Comparison of ENCODE assay signal across 14 mouse cellular contexts in the genomic region with DNA sequence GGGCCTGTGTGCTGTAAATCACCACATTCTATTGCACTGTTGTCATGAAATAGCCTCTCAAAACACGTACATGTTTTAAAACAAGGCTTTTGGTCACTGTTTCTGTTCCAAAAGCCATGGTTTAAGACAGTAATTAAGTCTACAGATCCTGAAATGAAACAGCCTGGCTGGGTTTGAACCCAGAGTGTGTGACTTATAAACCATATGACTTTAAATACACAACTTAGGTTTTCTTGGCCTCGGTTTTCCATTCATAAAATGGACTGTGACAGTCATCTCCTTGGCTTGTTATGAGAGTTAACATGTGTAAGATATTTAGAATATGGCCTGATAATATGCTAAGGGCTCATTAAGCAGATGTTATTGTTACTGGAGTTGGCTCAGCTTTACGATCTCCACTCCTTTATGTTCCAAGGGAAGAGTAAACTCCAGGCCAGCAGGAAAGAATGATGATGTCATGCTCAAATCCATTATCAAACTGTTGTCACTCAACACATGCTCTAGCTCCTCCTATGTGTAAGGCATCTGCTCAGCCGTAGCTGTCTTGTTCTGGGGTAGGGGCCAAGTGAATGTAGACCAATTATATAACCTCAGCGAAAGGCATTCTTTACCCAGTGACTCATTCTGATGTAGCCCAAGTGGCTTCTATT.
DNase-seq lines count a peak whose midpoint lies in the region; ATAC-seq and TF ChIP-seq lines count a peak whose summit lies in the region.
"Had no signal": no experiment of that assay in that cellular context is flagged by ENCODE, and none has a peak within 500 bp of the region (broad histone marks: within the 10 kb centered on the region; RNA-seq: fewer than 3 reads in every experiment).

No protein-coding gene starts in this region.

- H3K9ac ChIP-seq in kidney, embryonic 14.5 days (ENCODE audit: low read depth, low read length), result no peak overlapping the region
- no peak overlapping the region for H3K9ac ChIP-seq in kidney, embryonic 15.5 days
- no peak overlapping the region for H3K9ac ChIP-seq in heart, embryonic 15.5 days
- H3K9ac ChIP-seq: hindbrain, embryonic 12.5 days had no signal

- H3K4me1 ChIP-seq in kidney, embryonic 14.5 days (ENCODE audit: control insufficient read depth, insufficient read depth, low read length), result no peaks in the 10 kb centered on the region
- no peaks in the 10 kb centered on the region for H3K4me1 ChIP-seq in kidney, embryonic 15.5 days
- peaks cover 3% of the 10 kb centered on the region for H3K4me1 ChIP-seq in embryonic fibroblast, embryonic 13.5 days (ENCODE audit: control insufficient read depth, insufficient read depth, low read length)
- 0 out of 2 replicates have a peak, but pooled peaks cover 6% of the 10 kb centered on the region for H3K4me1 ChIP-seq in heart, embryonic 15.5 days (replicated peaks)

- no peaks in the 10 kb centered on the region for H3K9me3 ChIP-seq in kidney, embryonic 14.5 days (ENCODE audit: control insufficient read depth, low read length)
- H3K9me3 ChIP-seq in kidney, embryonic 15.5 days (replicated peaks), result no peaks in the 10 kb centered on the region
- no peaks in the 10 kb centered on the region for H3K9me3 ChIP-seq in heart, embryonic 15.5 days (replicated peaks)
- H3K9me3 ChIP-seq: hindbrain, embryonic 12.5 days had no signal

- H3K36me3 ChIP-seq in kidney, embryonic 14.5 days (ENCODE audit: control insufficient read depth, insufficient read depth, low read length), result no peaks in the 10 kb centered on the region
- H3K36me3 ChIP-seq in kidney, embryonic 15.5 days, result no peaks in the 10 kb centered on the region
- no peaks in the 10 kb centered on the region for H3K36me3 ChIP-seq in heart, embryonic 15.5 days
- H3K36me3 ChIP-seq: hindbrain, embryonic 12.5 days had no signal

- 65% methylated on average over 5 of the region's 5 CpGs for WGBS in kidney, embryonic 14.5 days
- 60% methylated on average over 5 of the region's 5 CpGs for WGBS in kidney, embryonic 15.5 days
- 31% methylated on average over 5 of the region's 5 CpGs for WGBS in heart, embryonic 15.5 days

- H3K27me3 ChIP-seq in kidney, embryonic 14.5 days (ENCODE audit: control insufficient read depth, insufficient read depth, low read length), result no peaks in the 10 kb centered on the region
- no peaks in the 10 kb centered on the region for H3K27me3 ChIP-seq in kidney, embryonic 15.5 days
- H3K27me3 ChIP-seq in heart, embryonic 15.5 days, result no peaks in the 10 kb centered on the region
- H3K27me3 ChIP-seq: hindbrain, embryonic 12.5 days had no signal

- DNase-seq in lung, postnatal 36 days, result peak; percentile 5
- DNase-seq in left cerebral cortex, adult 11 months (ENCODE audit: low spot score), result no peak
- DNase-seq in layer of hippocampus, postnatal 36 days, result no peak
- DNase-seq in kidney, adult 9 months, result no peak
- DNase-seq: adrenal gland, postnatal 36 days; cerebellum, adult 2 months; kidney, postnatal 25 days; thymus, adult 2 months had no signal

- peak; percentile 46; the same call in 1 of the 2 replicates for ATAC-seq in kidney, embryonic 14.5 days (ENCODE audit: low FRiP score, low TSS enrichment)
- ATAC-seq in kidney, embryonic 15.5 days (replicated peaks; ENCODE audit: low FRiP score), result no peak
- ATAC-seq in heart, embryonic 15.5 days (replicated peaks; ENCODE audit: insufficient number of reproducible peaks, insufficient read depth, low FRiP score, low read depth), result peak; percentile 90

- H3K27ac ChIP-seq in kidney, embryonic 14.5 days (ENCODE audit: low read depth, low read length), result no peak overlapping the region
- H3K27ac ChIP-seq in kidney, embryonic 15.5 days, result no peak overlapping the region
- peak overlapping the region; percentile 43 for H3K27ac ChIP-seq in embryonic fibroblast, embryonic 13.5 days (ENCODE audit: insufficient read depth, low read length)
- H3K27ac ChIP-seq in heart, embryonic 15.5 days, result peak overlapping the region; percentile 58
- H3K27ac ChIP-seq: hindbrain, embryonic 12.5 days; macrophage had no signal

- TF ChIP-seq CTCF in embryonic fibroblast, embryonic 13.5 days (IDR thresholded peaks at IDR 0.05; ENCODE audit: borderline replicate concordance, insufficient read depth, low read length), result no peak

- H3K4me2 ChIP-seq in kidney, embryonic 14.5 days (replicated peaks; ENCODE audit: low read depth, low read length), result no peak overlapping the region
- H3K4me2 ChIP-seq in kidney, embryonic 15.5 days, result no peak overlapping the region
- no peak overlapping the region for H3K4me2 ChIP-seq in heart, embryonic 15.5 days
- H3K4me2 ChIP-seq: hindbrain, embryonic 12.5 days had no signal

- no peak overlapping the region for H3K4me3 ChIP-seq in kidney, embryonic 14.5 days (ENCODE audit: low read length)
- no peak overlapping the region for H3K4me3 ChIP-seq in kidney, embryonic 15.5 days (replicated peaks)
- no peak overlapping the region for H3K4me3 ChIP-seq in embryonic fibroblast, embryonic 13.5 days (ENCODE audit: insufficient read depth, low read length)
- no peak overlapping the region for H3K4me3 ChIP-seq in heart, embryonic 15.5 days
- H3K4me3 ChIP-seq: hindbrain, embryonic 12.5 days had no signal

- no peak for TF ChIP-seq POLR2A in embryonic fibroblast, embryonic 13.5 days (IDR thresholded peaks at IDR 0.05; ENCODE audit: low read depth, low read length)

Comparison
In these comparisons a context has a peak if more than half of its experiments do, and no peak if none do; other contexts are left out.
1. H3K27ac ChIP-seq: peak in embryonic fibroblast, embryonic 13.5 days (single experiment) and heart, embryonic 15.5 days (single experiment); none in kidney, embryonic 14.5 days (single experiment) and kidney, embryonic 15.5 days (single experiment).